Mouse (Mus musculus) testis, adult 2 months (tissue): ENCODE data around the gene Enah. TPM values are rescaled to one million over a fixed set of nuclear protein-coding genes. Genes with fewer than 3 reads are reported as not detected.
A peak's percentile ranks its signal among the peaks of the same experiment; 100 is the strongest.

Source experiments
- H3K27ac ChIP-seq: fragments of 200-500 bp; 2 replicates; pipeline ENCODE4 v1.5.1; 2012; ENCODE audit warnings: low read depth, low read length; ENCODE audit not compliant: control insufficient read depth, insufficient read depth
- H3K27me3 ChIP-seq: fragments of 200-500 bp; 2 replicates; pipeline ENCODE4 v1.6.1; 2012; ENCODE audit warnings: mild to moderate bottlenecking, low read length, moderate library complexity; ENCODE audit not compliant: control insufficient read depth, insufficient read depth
- H3K36me3 ChIP-seq: fragments of 200-500 bp; 2 replicates; pipeline ENCODE4 v1.6.1; 2012; ENCODE audit warnings: mild to moderate bottlenecking, low read length; ENCODE audit not compliant: control insufficient read depth, insufficient read depth
- H3K4me1 ChIP-seq: fragments of 200-500 bp; 2 replicates; pipeline ENCODE4 v1.6.1; 2012; ENCODE audit warnings: low read length; ENCODE audit not compliant: control insufficient read depth, insufficient read depth
- H3K4me3 ChIP-seq: fragments of 200-500 bp; 2 replicates; pipeline ENCODE4 v1.5.1; 2012; ENCODE audit warnings: low read depth, mild to moderate bottlenecking, low read length, moderate library complexity, mixed read lengths; ENCODE audit not compliant: control insufficient read depth
- CTCF ChIP-seq: fragments of 200-500 bp; IDR thresholded peaks from 2 replicates; pipeline ENCODE4 v1.5.1; 2012; ENCODE audit warnings: low read depth, mild to moderate bottlenecking, inconsistent platforms, low read length, moderate library complexity; ENCODE audit not compliant: control insufficient read depth, insufficient read depth, insufficient replicate concordance
- POLR2A ChIP-seq: fragments of 200-500 bp; IDR thresholded peaks from 2 replicates; pipeline ENCODE4 v1.6.1; 2012; ENCODE audit warnings: low read depth, mild to moderate bottlenecking, inconsistent platforms, low read length, moderate library complexity; ENCODE audit not compliant: control insufficient read depth
- polyA plus RNA-seq: library from polyadenylated mRNA; depleted of rRNA; stranded (reverse); fragments of >200 nt; gene quantifications from 2 replicates; pipeline ENCODE4 v1.2.3, GENCODE M21; 2012

Gene Enah
- polyA plus RNA-seq, 1 experiment: 54.0 TPM

GRCm38 (mm10) chr1:181893721-181894120 lies 126.1 kb downstream of the Enah start:
- H3K4me1 ChIP-seq: no peaks in the 10 kb centered on the region; the same call in 1 of the 2 replicates
- no peak for TF ChIP-seq CTCF
- TF ChIP-seq POLR2A: no peak
- no peak overlapping the region for H3K4me3 ChIP-seq
- H3K27ac ChIP-seq: no peak overlapping the region
- H3K27me3 ChIP-seq: no peaks in the 10 kb centered on the region
- no peaks in the 10 kb centered on the region for H3K36me3 ChIP-seq

- Histone ChIP-seq H3K27ac (no peak overlapping the region), H3K4me3 (no peak overlapping the region), H3K4me1 (peaks cover 3% of the 10 kb centered on the region), H3K36me3 (no peaks in the 10 kb centered on the region), H3K27me3 (no peaks in the 10 kb centered on the region)
- no peak for TF ChIP-seq CTCF
- no peak for TF ChIP-seq POLR2A
Observed at GRCm38 (mm10) chr1:181889670-181890069, 130.1 kb downstream of the Enah start.

- Histone ChIP-seq H3K4me3 (peak overlapping the region; percentile 62), H3K4me1 (peaks cover 3% of the 10 kb centered on the region), H3K36me3 (no peaks in the 10 kb centered on the region), H3K27me3 (no peaks in the 10 kb centered on the region), H3K27ac (no peak overlapping the region)
- TF ChIP-seq POLR2A: no peak
- peak; percentile 100 for TF ChIP-seq CTCF
Observed at GRCm38 (mm10) chr1:181888801-181889200, 131.0 kb downstream of the Enah start.

GRCm38 (mm10) chr1:181881532-181881931 lies 138.3 kb downstream of the Enah start:
- H3K27ac ChIP-seq: no peak overlapping the region
- no peaks in the 10 kb centered on the region for H3K36me3 ChIP-seq
- H3K4me1 ChIP-seq: peaks cover 2% of the 10 kb centered on the region; the same call in 1 of the 2 replicates
- TF ChIP-seq POLR2A (no peak), CTCF (peak; percentile 70; the same call in 1 of the 2 replicates)
- peak overlapping the region; percentile 22 for H3K4me3 ChIP-seq
- no peaks in the 10 kb centered on the region for H3K27me3 ChIP-seq

GRCm38 (mm10) chr1:181880752-181881325 lies 139.0 kb downstream of the Enah start:
- H3K4me3 ChIP-seq: no peak overlapping the region; the same call in 1 of the 2 replicates
- no peak overlapping the region for H3K27ac ChIP-seq

GRCm38 (mm10) chr1:181878436-181878835 lies 141.4 kb downstream of the Enah start:
- H3K4me3 ChIP-seq: no peak overlapping the region
- peaks cover 2% of the 10 kb centered on the region; the same call in 1 of the 2 replicates for H3K4me1 ChIP-seq
- H3K36me3 ChIP-seq: no peaks in the 10 kb centered on the region
- TF ChIP-seq CTCF: no peak
- TF ChIP-seq POLR2A: no peak
- no peak overlapping the region for H3K27ac ChIP-seq
- no peaks in the 10 kb centered on the region for H3K27me3 ChIP-seq

More at GRCm38 (mm10) chr1:181880752-181881325, 139.0 kb downstream of the Enah start:
- peaks cover 2% of the 10 kb centered on the region; the same call in 1 of the 2 replicates for H3K4me1 ChIP-seq
- no peaks in the 10 kb centered on the region for H3K36me3 ChIP-seq
- H3K27me3 ChIP-seq: no peaks in the 10 kb centered on the region
- TF ChIP-seq POLR2A (no peak), CTCF (peak; percentile 41; the same call in 1 of the 2 replicates)

GRCm38 (mm10) chr1:181877088-181877487 lies 142.7 kb downstream of the Enah start:
- Histone ChIP-seq H3K27ac (no peak overlapping the region), H3K4me3 (no peak overlapping the region), H3K27me3 (no peaks in the 10 kb centered on the region), H3K4me1 (peaks cover 2% of the 10 kb centered on the region; the same call in 1 of the 2 replicates), H3K36me3 (no peaks in the 10 kb centered on the region)
- TF ChIP-seq POLR2A (no peak), CTCF (no peak)
